Mouse (Mus musculus) gastrocnemius, postnatal 4 days (tissue): ENCODE data around the gene Dntt. TPM values are rescaled to one million over a fixed set of nuclear protein-coding genes. Genes with fewer than 3 reads are reported as not detected.

Source experiments
- DNase-seq, 2 experiments: peaks; one replicate each; pipeline ENCODE4 v3.0.0; 2021 to 2022; ENCODE audit warnings: low spot score in 2 of 2, mixed read lengths in 2 of 2
- long read RNA-seq, 2 experiments: library from polyadenylated mRNA; stranded (forward); transcript quantifications; one replicate each; pipeline ENCODE4 v2.0.0; 2021
- total RNA-seq, 2 experiments: library from RNA; stranded (reverse); gene quantifications; 2 replicates each; pipeline ENCODE4 v1.2.3; 2021

Gene Dntt
- total RNA-seq: under 1 TPM in 1 of 2 experiments, not detected in 1; 0.37 TPM
- long read RNA-seq, experiment 1: 0 reads
- long read RNA-seq, experiment 2: 0 reads

DNA sequence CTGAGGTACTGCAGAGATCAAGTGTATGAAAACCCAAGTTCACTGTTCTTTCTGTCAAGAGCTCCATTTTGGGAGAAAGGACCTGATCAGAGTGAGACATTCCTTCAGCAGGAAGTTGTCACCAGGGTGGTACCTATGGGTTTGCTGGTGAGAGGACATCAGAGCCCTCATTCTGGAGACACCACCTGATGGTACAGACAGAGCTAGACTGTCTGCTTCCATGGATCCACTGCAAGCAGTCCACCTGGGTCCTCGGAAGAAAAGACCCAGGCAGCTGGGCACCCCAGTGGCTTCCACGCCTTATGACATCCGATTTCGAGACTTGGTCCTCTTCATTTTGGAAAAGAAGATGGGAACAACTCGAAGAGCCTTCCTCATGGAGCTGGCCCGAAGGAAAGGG is at the start of gene Dntt:
Dntt (plus strand) TSS at position 57 of the 400 bp plus-strand sequence.
- no peak for DNase-seq

DNA sequence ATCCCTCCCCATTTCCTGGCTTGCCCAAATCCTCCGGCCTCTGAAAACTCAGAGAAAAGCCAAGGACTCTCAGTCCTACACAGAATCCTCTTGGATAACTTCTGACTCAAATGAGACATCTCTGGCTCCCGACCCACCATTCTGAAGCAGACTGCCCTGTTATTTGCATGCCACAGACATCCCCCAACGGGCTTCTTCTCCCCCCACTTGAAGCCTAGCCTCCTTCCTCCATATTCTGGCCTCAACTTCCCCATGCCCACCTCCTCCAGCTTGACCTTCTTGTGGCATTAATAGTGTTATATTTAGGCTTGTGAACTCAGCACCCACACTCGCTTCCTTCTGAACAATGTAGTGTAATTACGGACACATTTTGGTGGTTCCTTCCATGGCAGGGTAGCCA is 48.4 kb upstream of the Dntt start:
- peak in 1 of 2 experiments; percentile 8 for DNase-seq

DNA sequence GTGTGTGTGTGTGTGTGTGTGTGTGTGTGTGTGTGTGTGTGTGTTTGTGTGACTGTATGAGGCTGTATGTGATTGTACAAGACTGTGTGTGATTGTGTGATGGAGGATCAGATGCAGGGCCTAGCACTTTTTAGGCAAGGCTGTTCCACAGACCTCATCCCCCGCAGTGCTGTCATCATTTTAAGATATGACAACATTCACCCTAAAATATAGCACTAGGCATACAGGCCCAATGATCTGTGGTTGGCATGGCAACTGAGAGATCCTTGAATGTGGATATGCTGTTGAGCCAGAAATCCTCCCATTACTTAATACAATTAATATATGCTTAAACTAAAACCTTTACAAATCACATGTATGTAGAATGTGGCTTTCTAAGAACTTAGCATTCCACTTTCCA is 44.5 kb upstream of the Dntt start:
- DNase-seq: no peak

DNA sequence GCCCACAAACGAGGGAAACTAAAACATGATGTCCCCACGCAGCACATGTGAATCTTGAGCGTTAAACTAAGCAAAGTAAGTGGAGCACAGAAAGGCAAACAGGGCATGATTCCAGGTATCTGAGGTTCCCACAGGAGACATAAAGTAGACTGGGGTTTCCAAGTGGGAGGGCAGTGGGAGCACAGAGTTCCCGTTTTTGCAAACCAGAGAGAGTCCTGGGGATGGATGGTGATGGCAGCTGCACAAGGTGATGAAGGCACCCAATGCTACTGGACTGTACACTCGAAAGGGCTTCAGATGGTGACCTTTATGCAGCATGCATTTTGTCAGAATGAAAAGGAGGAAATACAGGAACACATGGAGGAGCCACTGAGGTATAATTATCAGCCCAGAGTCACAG is 40.2 kb upstream of the Dntt start:
- DNase-seq: no peak

DNA sequence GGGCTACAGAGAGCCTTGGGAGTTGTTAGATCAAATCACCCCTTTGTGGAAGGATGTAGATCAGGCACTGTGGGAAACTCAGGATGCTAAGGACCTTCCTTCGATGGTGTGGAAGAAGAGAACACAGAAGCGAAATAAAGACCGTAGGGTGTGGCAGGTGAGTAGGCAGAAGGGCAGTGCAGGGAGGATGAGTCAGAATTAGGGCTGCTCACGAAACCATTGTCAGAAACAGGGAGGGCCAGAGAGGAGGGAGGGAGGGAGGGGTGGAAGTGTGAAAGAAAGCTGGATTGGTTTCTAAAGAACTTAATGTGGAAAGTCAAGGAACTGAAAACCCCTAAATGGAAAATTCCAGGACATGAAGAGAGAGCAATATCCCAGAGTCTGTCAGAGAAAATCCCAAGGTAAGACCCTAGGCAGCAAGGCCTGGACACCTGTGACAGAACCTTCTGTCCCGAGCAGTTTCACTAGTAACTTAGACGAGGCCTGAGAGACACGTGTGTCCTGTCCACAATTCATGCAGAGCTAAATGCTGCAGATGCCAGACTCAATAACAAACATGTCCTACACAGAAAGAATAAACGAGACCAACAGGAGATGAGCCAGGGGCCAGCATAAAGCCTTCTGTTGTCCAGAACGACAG is 39.0 kb upstream of the Dntt start:
- DNase-seq: no peak

DNA sequence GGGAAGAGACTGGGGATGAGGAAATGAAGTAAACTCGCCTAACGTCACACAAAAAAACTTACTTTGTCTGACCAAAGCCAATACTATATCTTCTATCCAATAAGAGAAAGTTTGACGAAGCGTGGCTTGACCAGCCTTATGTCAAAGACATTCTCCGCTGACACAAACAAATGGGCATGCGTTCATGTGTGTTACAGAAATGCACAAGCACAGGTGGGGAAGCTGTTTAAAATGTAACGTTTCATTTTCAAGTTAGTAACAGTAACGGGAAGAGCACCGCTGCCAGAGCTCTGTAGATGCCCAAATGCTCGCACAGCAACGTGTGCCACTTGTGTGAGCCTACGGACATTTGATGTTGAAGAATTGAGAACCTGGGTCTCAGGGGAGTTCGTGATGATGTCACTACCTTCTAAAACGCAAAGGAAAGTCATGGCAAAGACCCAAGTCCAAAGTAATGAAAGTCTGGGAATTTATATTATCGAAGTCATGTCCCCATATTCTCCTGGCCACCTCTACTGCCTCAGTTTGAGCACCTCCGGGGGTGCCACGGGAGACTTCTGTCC is 38.2 kb upstream of the Dntt start:
- DNase-seq: no peak

DNA sequence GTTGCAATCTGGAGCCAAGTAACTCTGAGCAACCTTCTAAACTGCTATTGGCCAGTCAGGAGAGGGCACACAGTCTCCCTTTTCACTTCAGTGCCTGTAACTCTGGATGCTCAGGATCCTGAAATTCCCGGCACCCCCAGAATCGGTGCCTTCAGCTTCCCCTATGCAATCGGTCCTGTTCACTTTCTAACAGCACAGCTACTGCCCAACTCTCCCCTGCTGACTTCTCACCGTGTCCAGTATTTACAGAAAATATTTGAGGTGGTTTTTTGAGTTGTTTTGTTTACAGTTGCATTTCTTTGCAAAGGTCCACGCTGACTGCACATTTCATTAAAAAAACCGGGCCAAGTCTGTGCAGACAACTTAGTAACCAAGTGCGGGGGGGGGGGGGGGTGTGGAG is 37.4 kb upstream of the Dntt start:
- DNase-seq: no peak

DNA sequence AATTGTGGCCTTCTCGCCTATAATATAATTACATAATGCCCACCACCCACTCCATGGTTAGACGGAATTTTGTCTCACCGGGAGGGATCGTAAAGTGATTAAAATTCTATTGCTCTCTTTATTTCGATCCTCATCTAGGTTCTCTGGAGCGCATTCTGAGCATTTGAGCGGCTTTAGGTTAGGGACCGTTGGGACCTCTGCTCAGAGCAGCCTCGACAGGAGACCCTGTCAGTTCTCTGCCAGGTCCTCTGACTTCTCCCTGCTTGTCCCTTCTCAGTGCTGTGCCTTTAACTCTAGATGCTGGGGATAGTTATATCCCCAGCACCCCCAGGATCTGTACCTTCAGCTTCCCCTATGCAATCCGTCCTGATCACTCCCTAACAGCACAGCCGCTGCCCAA is 37.0 kb upstream of the Dntt start:
- no peak for DNase-seq

DNA sequence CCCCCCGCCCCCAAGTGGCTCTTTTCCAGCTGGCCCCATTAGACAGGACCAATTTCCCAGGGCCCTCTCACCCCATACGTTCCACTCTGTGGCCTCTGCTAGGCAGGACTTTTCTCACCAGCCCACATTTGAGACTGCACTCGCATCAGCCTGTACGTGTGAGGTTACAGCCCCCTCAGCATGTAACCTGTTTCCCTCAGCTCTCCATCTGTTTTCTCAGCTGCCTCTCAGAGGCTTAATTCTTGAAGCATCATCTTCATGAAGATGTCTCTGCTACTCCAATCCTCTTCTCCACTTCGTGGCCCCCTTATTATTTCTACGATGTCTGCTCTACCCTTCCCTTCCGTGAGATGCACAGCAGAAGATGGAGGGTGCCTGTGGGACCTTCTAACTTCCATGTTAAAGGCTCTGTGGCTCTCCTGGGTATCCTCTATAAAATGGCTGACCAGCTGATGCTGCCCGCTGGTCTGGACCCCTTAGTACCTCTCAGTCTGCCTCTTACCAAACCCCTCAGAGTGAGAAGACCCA is 36.5 kb upstream of the Dntt start:
- no peak for DNase-seq

DNA sequence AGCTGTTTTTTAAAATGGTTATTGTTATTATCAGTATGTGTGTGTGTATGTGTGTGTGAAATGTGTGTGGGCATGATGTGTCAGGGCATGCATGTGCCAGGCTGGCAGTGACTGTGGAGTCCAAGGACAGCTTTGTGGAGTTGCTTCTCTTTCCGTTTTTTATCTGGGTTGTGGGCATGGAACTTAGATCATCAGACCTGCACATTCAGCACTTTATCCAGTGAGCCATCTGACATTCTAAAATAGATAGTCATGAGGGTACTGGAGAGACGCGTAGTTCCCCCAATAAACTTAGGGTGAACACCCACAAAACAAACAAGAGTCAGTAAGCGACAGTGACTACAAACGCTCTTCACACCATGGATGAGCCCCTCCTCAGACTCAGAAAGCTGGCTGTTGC is 35.7 kb upstream of the Dntt start:
- DNase-seq: no peak

DNA sequence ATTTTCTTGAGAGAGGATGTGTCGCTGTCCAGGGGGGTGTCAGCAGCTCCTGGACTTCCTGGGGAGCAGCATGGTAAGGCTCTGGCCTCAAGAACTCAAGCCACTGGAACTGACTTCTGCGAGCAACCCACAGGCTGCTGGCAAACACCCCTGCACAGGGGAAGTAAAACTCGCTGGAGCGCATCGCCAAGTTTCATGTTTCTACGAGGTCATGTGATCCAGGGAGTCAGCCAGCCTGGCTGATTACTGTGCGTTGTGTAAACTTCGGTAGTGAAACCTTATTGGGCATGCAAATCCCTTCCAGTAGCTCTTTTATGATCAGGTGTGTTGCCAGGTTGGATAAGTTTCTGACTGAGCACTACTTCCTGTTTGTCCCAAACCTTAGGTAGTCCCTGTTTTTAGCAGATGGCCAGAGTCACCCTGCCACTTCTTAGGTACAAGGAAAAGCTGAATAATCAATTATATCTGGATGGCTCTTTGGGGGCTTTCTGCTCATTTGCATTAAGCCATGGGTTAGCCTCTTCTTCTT is 35.0 kb upstream of the Dntt start, which contains the start of gene Blnk:
Blnk (minus strand) TSS at position 479 of the 529 bp plus-strand sequence.
- peak in 1 of 2 experiments; percentile 40 for DNase-seq

DNA sequence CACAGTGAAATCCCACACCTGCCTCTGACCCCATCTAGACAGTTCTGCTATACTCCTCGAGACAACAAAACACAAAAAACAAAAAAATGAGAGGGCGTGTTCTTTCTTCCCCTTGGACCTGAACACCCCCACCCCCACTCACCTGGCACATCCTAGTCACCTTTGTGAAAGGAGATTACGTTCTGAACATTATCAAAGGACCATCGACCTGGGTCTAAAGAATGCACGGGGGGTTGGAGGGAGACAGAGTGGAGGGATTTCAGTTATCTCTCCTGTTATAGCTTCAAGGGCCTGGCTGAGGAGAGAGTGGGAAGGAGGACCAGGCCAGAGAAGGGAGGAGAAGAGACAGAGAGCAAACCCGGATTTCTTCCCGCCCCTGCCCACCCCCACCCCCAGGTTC is 34.2 kb upstream of the Dntt start:
- no peak for DNase-seq

DNA sequence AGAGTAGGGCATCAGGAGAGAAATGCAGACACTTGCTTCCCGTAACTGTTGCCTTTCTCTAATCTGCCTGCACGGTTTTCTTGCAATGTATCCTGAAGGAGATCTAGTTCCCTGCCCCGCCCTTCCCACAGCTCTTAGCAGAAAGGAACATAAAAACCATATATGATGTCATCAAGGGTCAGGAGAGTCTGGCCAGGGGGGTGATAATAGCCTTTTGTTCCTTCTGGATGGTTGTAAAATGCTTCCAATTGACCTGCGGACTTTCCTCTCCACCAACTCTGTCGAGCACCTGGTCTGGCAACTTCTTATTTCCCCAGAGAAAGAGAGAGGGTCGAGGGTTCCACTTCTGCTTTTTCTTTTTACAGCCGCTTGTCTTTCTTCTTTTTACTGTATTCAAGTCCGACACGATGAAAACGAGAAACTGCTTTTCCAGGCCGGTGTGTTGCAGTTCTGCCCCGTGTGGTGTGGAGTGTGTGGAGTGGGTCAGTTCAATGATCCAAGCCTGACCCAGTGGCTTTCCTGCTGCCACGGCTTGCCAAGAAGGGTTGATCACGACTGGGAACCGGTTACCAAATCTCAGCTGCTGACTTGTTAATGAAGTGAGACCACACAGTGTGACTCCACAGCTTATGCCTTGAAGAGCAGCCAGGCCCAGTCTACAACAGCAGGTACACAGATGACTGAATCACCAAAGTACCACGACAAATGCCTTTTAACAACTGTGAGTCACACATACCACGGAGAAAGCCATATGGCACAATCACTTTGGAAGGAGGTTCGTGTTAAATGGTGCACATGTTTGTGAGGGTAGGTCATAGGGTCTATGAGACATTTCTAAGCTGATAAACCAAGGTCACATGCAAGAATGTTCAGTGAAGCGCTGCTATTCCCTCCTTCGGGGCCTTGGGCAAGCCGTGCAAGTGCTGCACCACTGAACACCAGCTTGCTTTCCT is 33.4 kb upstream of the Dntt start:
- DNase-seq: no peak

DNA sequence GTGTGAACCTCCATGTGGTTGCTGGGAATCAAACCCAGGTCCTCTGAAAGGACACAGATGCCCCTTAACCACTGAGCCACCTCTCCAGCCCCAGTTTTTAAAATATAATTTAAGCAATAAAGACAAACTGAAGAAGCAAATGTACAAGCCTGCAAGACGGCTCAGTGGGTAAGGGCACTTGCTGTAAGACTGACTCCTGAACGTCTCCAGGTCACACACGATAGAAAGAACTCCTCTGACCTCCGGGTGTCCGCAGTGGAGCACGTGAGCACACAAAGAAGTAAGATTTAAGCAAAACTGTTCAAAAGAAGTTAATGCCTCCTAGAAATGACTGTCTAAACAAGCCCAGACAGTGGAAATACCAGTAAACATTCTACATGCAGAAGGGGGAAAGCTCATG is 32.4 kb upstream of the Dntt start:
- DNase-seq: no peak

DNA sequence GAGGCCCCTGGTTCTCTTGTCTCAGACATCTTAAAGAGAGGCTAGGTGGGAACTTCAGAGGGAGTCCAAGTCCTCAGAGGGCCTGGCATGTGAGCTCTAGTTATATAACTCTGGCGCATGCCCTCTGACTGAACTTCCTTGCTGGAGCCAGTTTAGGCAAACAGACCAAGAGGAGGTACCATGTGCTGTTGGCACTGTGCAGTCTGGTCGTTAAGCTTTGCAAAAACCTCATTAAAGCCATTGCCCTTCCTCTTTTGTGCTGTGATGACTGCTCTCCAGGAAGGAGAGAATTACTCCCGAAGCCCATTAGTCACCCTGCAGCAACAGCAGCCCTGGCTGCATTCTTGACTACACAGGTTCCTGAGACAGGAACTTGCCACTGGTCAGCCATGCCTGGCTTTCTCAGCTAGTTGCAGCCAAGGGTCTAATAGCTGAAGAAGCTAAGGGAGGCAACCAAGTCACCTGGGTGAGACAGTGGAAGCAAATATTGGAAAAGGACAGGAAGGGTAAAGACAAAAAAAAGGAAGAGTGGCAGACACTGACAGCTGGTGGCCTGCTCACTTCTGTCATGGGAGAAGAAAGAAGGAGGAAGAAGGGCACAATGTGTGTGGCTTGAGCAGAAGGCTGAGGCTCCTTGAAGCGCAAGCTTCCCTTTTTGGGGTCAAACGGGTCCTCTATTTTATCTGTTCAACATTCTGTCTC is 30.5 kb upstream of the Dntt start:
- DNase-seq: no peak

DNA sequence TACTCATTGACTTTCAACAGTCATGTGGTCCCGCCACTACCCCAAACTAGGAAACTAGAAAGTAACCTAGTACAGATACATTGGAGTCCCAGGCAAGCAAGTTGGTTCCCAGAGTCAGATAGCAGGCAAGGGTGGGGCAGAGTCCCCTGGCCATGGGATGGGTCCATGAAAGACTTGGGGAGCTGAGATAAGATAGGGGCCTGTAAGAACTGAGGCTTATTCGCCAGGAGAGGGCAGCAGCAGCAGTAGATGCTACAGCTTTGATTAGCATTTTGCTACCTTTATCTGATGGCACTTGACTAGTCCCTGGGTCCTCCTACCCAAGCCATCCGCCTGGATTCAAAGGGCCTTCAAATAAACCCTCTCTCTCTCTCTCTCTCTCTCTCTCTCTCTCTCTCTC is 29.5 kb upstream of the Dntt start:
- DNase-seq: no peak

DNA sequence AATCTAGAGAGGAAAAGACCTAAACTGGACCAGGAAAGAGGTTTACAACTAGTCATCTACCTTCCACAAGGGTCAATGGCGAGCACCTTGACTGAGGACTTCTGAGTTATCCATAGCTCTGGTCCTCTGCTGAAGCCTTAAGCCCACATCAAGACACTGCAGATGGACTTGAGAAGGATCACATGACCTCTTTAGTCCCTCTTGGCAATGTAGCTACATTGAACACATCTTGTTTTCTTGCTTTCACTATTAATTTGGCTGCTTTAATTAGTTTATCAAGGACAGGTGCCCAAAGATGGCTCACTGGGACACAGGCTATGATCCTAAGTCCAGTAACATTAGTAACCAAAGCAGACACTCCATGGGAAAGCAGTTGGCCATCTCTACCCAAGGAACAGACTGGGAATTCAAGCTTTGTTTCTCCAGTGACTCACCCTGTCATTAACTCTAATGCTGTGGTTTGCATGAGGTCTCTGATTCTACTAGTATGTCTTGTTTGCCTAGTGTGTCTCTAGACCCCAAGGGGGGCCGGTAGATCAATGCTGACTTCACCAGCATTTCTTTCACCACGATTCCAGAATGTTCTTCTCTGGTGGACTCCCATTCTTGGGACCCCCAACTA is 25.3 kb upstream of the Dntt start:
- no peak for DNase-seq

DNA sequence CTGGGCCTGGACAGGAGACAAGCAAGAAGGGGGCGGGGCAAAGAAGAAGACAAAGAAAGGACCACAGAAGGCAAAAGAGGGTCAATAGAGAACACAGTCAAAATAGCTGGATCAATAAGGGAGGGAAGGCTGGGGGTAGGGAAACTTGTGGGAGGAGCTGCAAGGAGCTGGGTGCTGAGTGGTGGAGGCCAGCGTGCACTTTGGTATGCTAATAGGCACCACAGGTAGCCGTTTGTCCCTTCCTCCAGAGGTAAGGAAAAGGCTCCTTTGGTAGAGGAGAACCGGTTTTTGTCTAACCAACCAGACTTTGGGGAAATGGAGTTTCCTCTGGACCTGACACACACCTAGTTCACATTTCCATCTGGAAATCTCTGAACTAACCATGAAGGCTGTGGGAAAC is 22.5 kb upstream of the Dntt start:
- no peak for DNase-seq

DNA sequence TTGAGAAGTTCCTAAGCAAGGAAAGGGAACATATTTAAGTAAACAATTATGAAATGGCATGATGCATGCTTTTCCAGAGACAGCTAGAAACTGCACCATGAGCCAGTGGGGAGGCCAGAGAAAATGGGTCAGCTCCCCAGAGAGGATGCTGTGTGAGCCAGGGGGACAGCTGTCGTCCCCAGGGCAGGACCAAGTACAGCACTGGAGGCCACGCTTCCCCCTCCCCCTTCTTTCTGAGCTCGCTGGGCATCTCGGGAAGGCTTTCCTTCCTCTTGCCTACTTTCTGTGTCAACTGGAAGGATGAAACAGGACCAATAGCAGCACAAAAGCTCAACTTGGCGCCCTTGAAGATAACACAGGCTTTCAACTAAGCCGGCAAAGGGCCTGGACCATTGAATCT is 21.7 kb upstream of the Dntt start:
- no peak for DNase-seq

DNA sequence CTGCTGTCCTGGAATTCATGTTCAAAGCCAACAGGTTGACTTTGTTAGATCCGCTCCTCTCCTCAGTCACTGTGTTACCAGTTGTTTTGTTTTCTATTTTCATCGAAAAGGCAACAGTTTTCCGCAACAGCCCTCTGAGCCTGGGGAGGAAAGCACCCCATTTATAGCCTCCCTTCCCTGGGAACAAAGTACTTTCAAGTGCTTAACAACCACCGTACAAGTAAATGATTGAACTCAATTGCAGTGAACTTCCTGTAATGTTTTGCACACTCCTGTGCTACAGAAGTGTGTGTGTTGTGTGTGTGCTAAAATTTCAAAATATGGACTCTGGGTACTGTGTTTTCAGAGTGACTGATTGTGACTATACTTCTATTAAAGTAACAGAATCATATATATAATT is 21.3 kb upstream of the Dntt start:
- DNase-seq: no peak
